In genomic region chr12:91683096-91683495, GRCm38 (mm10) we compare ENCODE assay signal across 15 mouse cellular contexts.
A peak's percentile ranks its signal among the peaks of the same experiment; 100 is the strongest.
DNase-seq lines count a peak whose midpoint lies in the region; ATAC-seq and TF ChIP-seq lines count a peak whose summit lies in the region.
"Had no signal": no experiment of that assay in that cellular context is flagged by ENCODE, and none has a peak within 500 bp of the region (broad histone marks: within the 10 kb centered on the region; RNA-seq: fewer than 3 reads in every experiment).

No protein-coding gene starts in this region.

- TF ChIP-seq CTCF in liver, postnatal 0 days (IDR thresholded peaks at IDR 0.05; ENCODE audit: low read depth) = no peak

- no peaks in the 10 kb centered on the region for H3K36me3 ChIP-seq in liver, embryonic 11.5 days (ENCODE audit: control insufficient read depth, insufficient read depth, low read length)
- H3K36me3 ChIP-seq in liver, postnatal 0 days (replicated peaks; ENCODE audit: insufficient read depth, low read length) = no peaks in the 10 kb centered on the region
- 0 out of 2 replicates have a peak, but pooled peaks cover 2% of the 10 kb centered on the region for H3K36me3 ChIP-seq in embryonic facial prominence, embryonic 13.5 days
- no peaks in the 10 kb centered on the region for H3K36me3 ChIP-seq in hindbrain, embryonic 13.5 days
- no peaks in the 10 kb centered on the region for H3K36me3 ChIP-seq in neural tube, embryonic 15.5 days
- H3K36me3 ChIP-seq: liver, embryonic 15.5 days had no signal

- peak; percentile 31; the same call in 1 of the 2 replicates for ATAC-seq in liver, embryonic 11.5 days (replicated peaks; ENCODE audit: low FRiP score)
- no peak for ATAC-seq in liver, postnatal 0 days
- 0 out of 2 replicates have a peak, but pooled peaks have one; percentile 21 for ATAC-seq in embryonic facial prominence, embryonic 13.5 days (ENCODE audit: insufficient number of reproducible peaks, insufficient read depth, low FRiP score, low TSS enrichment, low read depth)
- ATAC-seq in hindbrain, embryonic 13.5 days (ENCODE audit: low FRiP score) = no peak
- ATAC-seq in neural tube, embryonic 15.5 days (ENCODE audit: low FRiP score) = no peak
- ATAC-seq in activated CD4-positive, CD25-positive, alpha-beta regulatory T cell, adult 4 months = no peak

- no peak overlapping the region for H3K4me2 ChIP-seq in liver, embryonic 11.5 days
- no peak overlapping the region for H3K4me2 ChIP-seq in liver, postnatal 0 days (ENCODE audit: low read depth, low read length)
- H3K4me2 ChIP-seq in embryonic facial prominence, embryonic 13.5 days = peak overlapping the region; percentile 55
- H3K4me2 ChIP-seq in hindbrain, embryonic 13.5 days = peak overlapping the region; percentile 50
- peak overlapping the region; percentile 46; the same call in 1 of the 2 replicates for H3K4me2 ChIP-seq in neural tube, embryonic 15.5 days
- H3K4me2 ChIP-seq: liver, embryonic 15.5 days had no signal

- no peak for DNase-seq in liver, embryonic 11.5 days (ENCODE audit: low spot score)
- no peak for DNase-seq in liver, postnatal 0 days
- DNase-seq in urinary bladder, adult 18-20 months (ENCODE audit: low spot score in 2 of 2) = no peak
- no peak for DNase-seq in ovary, postnatal 14 days (ENCODE audit: low spot score)
- DNase-seq: adrenal gland, postnatal 10 days; cerebellum, adult 9-10 months; kidney, adult 11 months; right cerebral cortex, postnatal 14 days had no signal

- peaks cover 27% of the 10 kb centered on the region for H3K4me1 ChIP-seq in liver, embryonic 11.5 days (replicated peaks; ENCODE audit: control insufficient read depth, insufficient read depth, low read length)
- H3K4me1 ChIP-seq in liver, postnatal 0 days (ENCODE audit: insufficient read depth) = peaks cover 12% of the 10 kb centered on the region
- peaks cover 44% of the 10 kb centered on the region for H3K4me1 ChIP-seq in embryonic facial prominence, embryonic 13.5 days
- peaks cover 59% of the 10 kb centered on the region for H3K4me1 ChIP-seq in hindbrain, embryonic 13.5 days (replicated peaks)
- H3K4me1 ChIP-seq in neural tube, embryonic 15.5 days = peaks cover 46% of the 10 kb centered on the region

- H3K9me3 ChIP-seq in liver, embryonic 11.5 days (ENCODE audit: control insufficient read depth, low read length) = no peaks in the 10 kb centered on the region
- H3K9me3 ChIP-seq in liver, postnatal 0 days (ENCODE audit: low read length) = no peaks in the 10 kb centered on the region
- no peaks in the 10 kb centered on the region for H3K9me3 ChIP-seq in embryonic facial prominence, embryonic 13.5 days
- no peaks in the 10 kb centered on the region for H3K9me3 ChIP-seq in hindbrain, embryonic 13.5 days
- no peaks in the 10 kb centered on the region for H3K9me3 ChIP-seq in neural tube, embryonic 15.5 days (replicated peaks)
- H3K9me3 ChIP-seq: G1E; liver, embryonic 15.5 days had no signal

- H3K27me3 ChIP-seq in liver, embryonic 11.5 days (replicated peaks; ENCODE audit: control insufficient read depth, insufficient read depth, low read length) = no peaks in the 10 kb centered on the region
- H3K27me3 ChIP-seq in liver, postnatal 0 days (ENCODE audit: insufficient read depth, low read length) = no peaks in the 10 kb centered on the region
- no peaks in the 10 kb centered on the region for H3K27me3 ChIP-seq in embryonic facial prominence, embryonic 13.5 days
- peaks cover 6% of the 10 kb centered on the region; the same call in 1 of the 2 replicates for H3K27me3 ChIP-seq in hindbrain, embryonic 13.5 days
- H3K27me3 ChIP-seq in neural tube, embryonic 15.5 days (replicated peaks) = no peaks in the 10 kb centered on the region
- H3K27me3 ChIP-seq: liver, embryonic 15.5 days had no signal

- WGBS in liver, embryonic 11.5 days = 83% methylated on average over 3 of the region's 3 CpGs
- WGBS in liver, postnatal 0 days (ENCODE audit: insufficient replicate concordance) = 72% methylated on average over 3 of the region's 3 CpGs
- WGBS in embryonic facial prominence, embryonic 13.5 days = 60% methylated on average over 3 of the region's 3 CpGs
- WGBS in hindbrain, embryonic 13.5 days = 56% methylated on average over 3 of the region's 3 CpGs
- WGBS in neural tube, embryonic 15.5 days = 63% methylated on average over 3 of the region's 3 CpGs

- no peak overlapping the region for H3K9ac ChIP-seq in liver, embryonic 11.5 days (ENCODE audit: low read depth, low read length)
- no peak overlapping the region for H3K9ac ChIP-seq in liver, postnatal 0 days (replicated peaks)
- H3K9ac ChIP-seq in embryonic facial prominence, embryonic 13.5 days = no peak overlapping the region
- no peak overlapping the region for H3K9ac ChIP-seq in hindbrain, embryonic 13.5 days
- no peak overlapping the region for H3K9ac ChIP-seq in neural tube, embryonic 15.5 days (replicated peaks)
- H3K9ac ChIP-seq: liver, embryonic 15.5 days had no signal

- TF ChIP-seq EP300 in liver, postnatal 0 days (IDR thresholded peaks at IDR 0.05; ENCODE audit: low read depth) = no peak

- H3K27ac ChIP-seq in liver, embryonic 11.5 days (ENCODE audit: low read depth, low read length) = no peak overlapping the region
- H3K27ac ChIP-seq in liver, postnatal 0 days (ENCODE audit: low read depth) = no peak overlapping the region
- H3K27ac ChIP-seq in embryonic facial prominence, embryonic 13.5 days = no peak overlapping the region
- H3K27ac ChIP-seq in hindbrain, embryonic 13.5 days = 0 out of 2 replicates have a peak overlapping the region, but pooled peaks have one; percentile 19
- no peak overlapping the region for H3K27ac ChIP-seq in neural tube, embryonic 15.5 days (replicated peaks)
- H3K27ac ChIP-seq: liver, embryonic 15.5 days had no signal

- no peak overlapping the region for H3K4me3 ChIP-seq in liver, embryonic 11.5 days (ENCODE audit: low read depth, low read length)
- no peak overlapping the region for H3K4me3 ChIP-seq in liver, postnatal 0 days (ENCODE audit: low read depth, low read length)
- H3K4me3 ChIP-seq in embryonic facial prominence, embryonic 13.5 days = peak overlapping the region; percentile 29; the same call in 1 of the 2 replicates
- no peak overlapping the region for H3K4me3 ChIP-seq in hindbrain, embryonic 13.5 days
- no peak overlapping the region for H3K4me3 ChIP-seq in neural tube, embryonic 15.5 days (replicated peaks)
- H3K4me3 ChIP-seq: liver, embryonic 15.5 days; myocyte had no signal

Comparison
In these comparisons a context has a peak if more than half of its experiments do, and no peak if none do; other contexts are left out.
1. ATAC-seq: peak in liver, embryonic 11.5 days (single experiment) and embryonic facial prominence, embryonic 13.5 days (single experiment); none in liver, postnatal 0 days (single experiment), hindbrain, embryonic 13.5 days (single experiment), neural tube, embryonic 15.5 days (single experiment) and activated CD4-positive, CD25-positive, alpha-beta regulatory T cell, adult 4 months (single experiment).
2. H3K4me2 ChIP-seq: peak in embryonic facial prominence, embryonic 13.5 days (single experiment), hindbrain, embryonic 13.5 days (single experiment) and neural tube, embryonic 15.5 days (single experiment); none in liver, embryonic 11.5 days (single experiment) and liver, postnatal 0 days (single experiment).